Comparison of ENCODE assay signal across 29 mouse cellular contexts in genomic region chr9:51105751-51106150, GRCm38 (mm10). TPM values are rescaled to one million over a fixed set of nuclear protein-coding genes. Genes with fewer than 3 reads are reported as not detected.
"Had no signal": no experiment of that assay in that cellular context is flagged by ENCODE, and none has a peak within 500 bp of the region (broad histone marks: within the 10 kb centered on the region; RNA-seq: fewer than 3 reads in every experiment).

No protein-coding gene starts in this region.

- H3K27me3 ChIP-seq: stomach, embryonic 15.5 days had no signal

- H3K9ac ChIP-seq: limb, embryonic 12.5 days; limb, embryonic 15.5 days; liver, embryonic 14.5 days; liver, postnatal 0 days; lung, embryonic 14.5 days; midbrain, embryonic 13.5 days; neural tube, embryonic 12.5 days; neural tube, embryonic 15.5 days; stomach, embryonic 15.5 days had no signal

- H3K27ac ChIP-seq: kidney, postnatal 0 days; layer of hippocampus, adult 2 months; limb, embryonic 12.5 days; limb, embryonic 15.5 days; liver, embryonic 14.5 days; macrophage; midbrain, embryonic 13.5 days; neural tube, embryonic 12.5 days; neural tube, embryonic 15.5 days; stomach, embryonic 15.5 days had no signal

- H3K36me3 ChIP-seq: limb, embryonic 12.5 days; limb, embryonic 15.5 days; midbrain, embryonic 13.5 days; neural tube, embryonic 12.5 days; neural tube, embryonic 15.5 days; stomach, embryonic 15.5 days had no signal

- DNase-seq: kidney, postnatal 25 days; left cerebral cortex, postnatal 4 days; liver, postnatal 0 days; lung, embryonic 14.5 days; retina, postnatal 1 day; right cerebral cortex, postnatal 25 days; spleen, adult 18-20 months; thymus, postnatal 25 days had no signal

- ATAC-seq: liver, postnatal 0 days; lung, postnatal 0 days; midbrain, embryonic 13.5 days had no signal

- H3K9me3 ChIP-seq: limb, embryonic 12.5 days; limb, embryonic 15.5 days; midbrain, embryonic 13.5 days; neural tube, embryonic 12.5 days; neural tube, embryonic 15.5 days; stomach, embryonic 15.5 days had no signal

- H3K4me3 ChIP-seq: layer of hippocampus, adult 2 months; limb, embryonic 12.5 days; limb, embryonic 15.5 days; midbrain, embryonic 13.5 days; neural tube, embryonic 12.5 days; neural tube, embryonic 15.5 days; stomach, embryonic 15.5 days had no signal

- H3K4me2 ChIP-seq: limb, embryonic 12.5 days; limb, embryonic 15.5 days; liver, embryonic 11.5 days; lung, embryonic 14.5 days; midbrain, embryonic 13.5 days; neural tube, embryonic 12.5 days; neural tube, embryonic 15.5 days; stomach, embryonic 15.5 days had no signal

RNA-seq across cellular contexts. Expression of gene 4833427G06Rik, which starts 3.9 kb away (rescaled TPM):
- total RNA-seq: layer of hippocampus, adult 2 months; left cerebral cortex, postnatal 14 days; megakaryocyte, adult 5-6 weeks; midbrain, postnatal 0 days had no signal
- polyA plus RNA-seq: kidney, adult 2 months; kidney, embryonic 14.5 days; kidney, postnatal 0 days; large intestine, adult 2 months; limb, embryonic 12.5 days; limb, embryonic 15.5 days; liver, embryonic 11.5 days; liver, embryonic 14.5 days; liver, postnatal 0 days; lung, embryonic 14.5 days; macrophage; stomach, embryonic 15.5 days; urinary bladder, adult 2 months had no signal

RNA-seq across cellular contexts. Expression of gene Btg4, which starts 45.0 kb away (rescaled TPM):
- total RNA-seq: layer of hippocampus, adult 2 months; layer of hippocampus, postnatal 10 days; left cerebral cortex, adult 8-10 months; left cerebral cortex, postnatal 14 days; left cerebral cortex, postnatal 4 days; megakaryocyte, adult 5-6 weeks; midbrain, postnatal 0 days had no signal
- polyA plus RNA-seq: kidney, adult 2 months; kidney, embryonic 14.5 days; kidney, postnatal 0 days; large intestine, adult 2 months; limb, embryonic 12.5 days; limb, embryonic 15.5 days; liver, embryonic 11.5 days; liver, embryonic 14.5 days; liver, postnatal 0 days; lung, embryonic 14.5 days; macrophage; midbrain, embryonic 13.5 days; midbrain, postnatal 0 days; neural tube, embryonic 12.5 days; neural tube, embryonic 15.5 days; stomach, embryonic 15.5 days; urinary bladder, adult 2 months had no signal

RNA-seq across cellular contexts. Expression of gene Gm32742, which starts 59.6 kb away (rescaled TPM):
- total RNA-seq: layer of hippocampus, adult 2 months; layer of hippocampus, postnatal 10 days; left cerebral cortex, adult 8-10 months; left cerebral cortex, postnatal 14 days; megakaryocyte, adult 5-6 weeks; midbrain, postnatal 0 days had no signal
- polyA plus RNA-seq: kidney, embryonic 14.5 days; kidney, postnatal 0 days; limb, embryonic 15.5 days; liver, postnatal 0 days; lung, embryonic 14.5 days; macrophage; midbrain, embryonic 13.5 days; midbrain, postnatal 0 days; neural tube, embryonic 15.5 days had no signal
